Mouse (Mus musculus): ENCODE results near the gene Hnrnpab.

The Hnrnpab gene

GRCm38 (mm10) chr11:51565951-51566350, 40.7 kb downstream of the Hnrnpab start:
- no peak for DNase-seq (ENCODE audit: low read depth, low spot score)

DNA sequence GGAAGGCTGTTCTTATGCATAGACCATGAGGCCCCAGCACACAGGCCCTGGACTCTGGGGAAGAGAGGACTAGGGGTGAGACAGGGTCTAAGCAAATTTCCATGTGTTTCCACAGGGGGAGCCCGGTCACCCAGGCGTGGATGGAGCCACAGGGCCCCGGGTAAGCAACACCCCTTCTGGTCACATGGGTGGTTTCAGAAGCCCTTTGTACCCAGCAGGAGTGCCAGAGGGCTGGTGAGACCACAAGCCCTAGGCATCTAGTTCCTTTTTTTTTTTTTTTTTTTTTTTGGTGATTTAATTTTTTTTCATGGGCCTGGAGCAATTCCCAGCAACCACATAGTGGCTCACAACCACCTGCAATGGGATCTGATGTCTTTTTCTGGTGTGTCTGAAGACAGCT, 41.6 kb downstream of the Hnrnpab start:
- DNase-seq (ENCODE audit: low read depth, low spot score), result no peak

GRCm38 (mm10) chr11:51563276-51563675, 43.4 kb downstream of the Hnrnpab start:
- DNase-seq (ENCODE audit: low read depth, low spot score), result no peak

DNA sequence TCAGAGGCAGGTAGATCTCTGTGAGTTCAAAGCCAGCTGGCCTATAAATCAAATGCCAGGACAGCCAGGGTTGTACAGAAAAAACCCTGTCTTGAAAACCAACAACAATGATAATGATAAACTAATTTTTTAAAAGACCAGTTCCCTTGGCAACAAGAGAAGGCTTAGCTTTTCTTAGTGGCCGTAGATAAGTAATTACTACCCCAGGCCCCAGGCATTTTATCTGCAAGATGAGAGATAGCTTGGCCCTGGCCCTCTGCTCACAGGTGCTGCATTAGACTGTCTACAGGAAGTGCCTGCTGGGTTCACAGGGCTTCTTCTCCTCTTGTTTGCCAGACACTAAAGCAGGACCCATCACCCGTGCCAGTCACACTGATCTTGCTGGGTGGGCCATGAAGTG, 51.6 kb downstream of the Hnrnpab start:
- DNase-seq (ENCODE audit: low read depth, low spot score), result no peak

- no peak for DNase-seq (ENCODE audit: low read depth, low spot score)
Measured at GRCm38 (mm10) chr11:51554590-51554989, 52.1 kb downstream of the Hnrnpab start.

DNA sequence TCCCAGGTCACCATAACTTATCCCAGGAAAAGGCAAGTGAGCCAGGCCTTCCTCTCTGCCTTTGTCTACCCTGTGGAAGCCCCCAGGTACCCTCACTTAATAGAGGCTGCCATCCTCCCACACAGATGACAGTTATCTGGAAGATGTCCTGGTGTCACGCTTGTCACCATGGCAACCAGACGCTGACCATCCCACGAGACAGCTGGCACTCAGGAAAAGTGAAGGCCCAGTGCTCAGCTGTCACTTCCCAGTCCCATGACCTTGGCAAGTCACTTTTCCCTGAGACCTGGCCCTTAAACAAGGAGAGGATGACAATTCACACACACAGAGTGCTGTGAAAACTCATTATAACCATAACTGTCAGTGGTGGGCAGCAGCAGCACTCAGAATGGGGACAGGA, 54.6 kb downstream of the Hnrnpab start:
- no peak for DNase-seq (ENCODE audit: low read depth, low spot score)

DNA sequence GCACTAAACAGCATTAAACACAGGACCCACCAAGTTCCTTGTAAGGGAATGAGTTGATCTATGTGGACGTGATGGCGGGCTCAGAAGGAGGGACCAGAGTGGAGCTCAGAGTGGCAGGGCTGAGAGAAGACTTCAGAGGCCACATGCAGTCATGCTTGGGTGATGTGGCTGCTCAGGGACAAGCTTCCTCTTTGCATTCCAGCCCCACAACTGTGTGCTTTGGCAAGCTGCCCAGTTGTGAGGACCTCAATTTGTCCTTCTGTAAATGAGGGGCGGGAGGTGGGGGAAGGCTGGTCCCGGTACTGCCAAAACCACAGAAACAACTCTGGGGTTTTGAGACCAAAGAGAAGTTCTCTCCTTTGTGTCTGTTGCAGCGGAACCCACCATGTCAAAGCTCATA, 55.4 kb downstream of the Hnrnpab start:
- DNase-seq (ENCODE audit: low read depth, low spot score), result no peak

Data from forelimb bud, embryonic 11.5 days (tissue).